Mouse (Mus musculus) limb, embryonic 12.5 days (tissue): Measurements from ENCODE around the gene Lipa. TPM values are rescaled to one million over a fixed set of nuclear protein-coding genes. Genes with fewer than 3 reads are reported as not detected.

Source experiments
- ATAC-seq: fragments of 200-750 bp; cut with Nextera tagmentation; 2 replicates; pipeline ENCODE4 v1.8.0; 2017; ENCODE audit warnings: low read depth, moderate TSS enrichment; ENCODE audit not compliant: insufficient number of reproducible peaks, insufficient read depth, low FRiP score, low TSS enrichment
- H3K27ac ChIP-seq: fragments of 300-500 bp; sonication (generic); 2 replicates; pipeline ENCODE4 v1.5.1; 2016; ENCODE audit warnings: mild to moderate bottlenecking, moderate library complexity
- H3K27me3 ChIP-seq: fragments of 300-500 bp; sonication (generic); 2 replicates; pipeline ENCODE4 v1.6.1; 2016; ENCODE audit warnings: mild to moderate bottlenecking, moderate library complexity
- H3K36me3 ChIP-seq: fragments of 300-500 bp; sonication (generic); 2 replicates; pipeline ENCODE4 v1.6.1; 2016; ENCODE audit warnings: mild to moderate bottlenecking, moderate library complexity
- H3K4me1 ChIP-seq: fragments of 300-500 bp; sonication (generic); replicated peaks from 2 replicates; pipeline ENCODE4 v1.6.1; 2016
- H3K4me2 ChIP-seq: fragments of 300-500 bp; sonication (generic); 2 replicates; pipeline ENCODE4 v1.6.1; 2016; ENCODE audit warnings: mild to moderate bottlenecking, moderate library complexity
- H3K4me3 ChIP-seq: fragments of 300-500 bp; sonication (generic); replicated peaks from 2 replicates; pipeline ENCODE4 v1.5.1; 2016; ENCODE audit warnings: mild to moderate bottlenecking
- H3K9ac ChIP-seq: fragments of 300-500 bp; sonication (generic); replicated peaks from 2 replicates; pipeline ENCODE4 v1.6.1; 2016; ENCODE audit warnings: mild to moderate bottlenecking, moderate library complexity
- H3K9me3 ChIP-seq: fragments of 300-500 bp; sonication (generic); 2 replicates; pipeline ENCODE4 v1.6.1; 2016; ENCODE audit warnings: mild to moderate bottlenecking, moderate library complexity
- WGBS: fragments of 180-500 bp; shearing (Covaris S2); methylation state at CpG from one replicate; pipeline ENCODE4 v1.1.7; 2016; 5-methylcytosine and 5-hydroxymethylcytosine counted together
- polyA plus RNA-seq: library from polyadenylated mRNA; unstranded; fragments of >200 nt; fragmentation: Nextera tagmentation; extraction: Ambion mirVana; gene quantifications from 2 replicates; pipeline ENCODE4 v1.2.1, GENCODE M21; 2016

Lipa gene
- polyA plus RNA-seq, result 25.9 and 27.9 TPM in 2 replicates

- Histone ChIP-seq H3K27ac (peak within 1 kb of the TSS; percentile 53; the same call in 1 of the 2 replicates), H3K4me3 (peak within 1 kb of the TSS; percentile 69), H3K27me3 (no peaks in the 10 kb centered on the region), H3K9me3 (no peaks in the 10 kb centered on the region), H3K36me3 (0 out of 2 replicates have a peak, but pooled peaks cover under 1% of the 10 kb centered on the region), H3K4me1 (peaks cover 20% of the 10 kb centered on the region), H3K4me2 (peak within 1 kb of the TSS; percentile 79), H3K9ac (peak within 1 kb of the TSS; percentile 72)
- peak; percentile 100 for ATAC-seq
- 1% methylated on average over 29 of the region's 29 CpGs for WGBS
These were observed at the start of gene Lipa for GRCm38 (mm10) chr19:34526941-34527682. Gene Lipa, minus strand, starts transcription at chr19:34527474.

GRCm38 (mm10) chr19:34573650-34574049, 46.4 kb upstream of the Lipa start:
- H3K9ac ChIP-seq, result no peak overlapping the region
- WGBS, result 92% methylated on average over 5 of the region's 5 CpGs
- H3K27ac ChIP-seq, result no peak overlapping the region
- no peaks in the 10 kb centered on the region for H3K9me3 ChIP-seq
- ATAC-seq, result no peak
- no peak overlapping the region for H3K4me3 ChIP-seq
- H3K27me3 ChIP-seq, result no peaks in the 10 kb centered on the region
- H3K4me2 ChIP-seq, result no peak overlapping the region
- H3K36me3 ChIP-seq, result peaks cover 5% of the 10 kb centered on the region; the same call in 1 of the 2 replicates
- H3K4me1 ChIP-seq, result peaks cover 16% of the 10 kb centered on the region; the same call in 1 of the 2 replicates

GRCm38 (mm10) chr19:34571080-34571479, 43.8 kb upstream of the Lipa start:
- 87% methylated on average over 1 of the region's 1 CpGs for WGBS
- no peak for ATAC-seq
- peaks cover 16% of the 10 kb centered on the region; the same call in 1 of the 2 replicates for H3K4me1 ChIP-seq

GRCm38 (mm10) chr19:34569896-34570476, 42.7 kb upstream of the Lipa start:
- H3K4me2 ChIP-seq, result no peak overlapping the region
- no peaks in the 10 kb centered on the region for H3K27me3 ChIP-seq
- no peak overlapping the region for H3K4me3 ChIP-seq
- peaks cover 5% of the 10 kb centered on the region; the same call in 1 of the 2 replicates for H3K36me3 ChIP-seq
- H3K4me1 ChIP-seq, result peaks cover 16% of the 10 kb centered on the region; the same call in 1 of the 2 replicates
- H3K27ac ChIP-seq, result peak overlapping the region; percentile 1; the same call in 1 of the 2 replicates
- 55% methylated on average over 4 of the region's 4 CpGs for WGBS
- no peak overlapping the region for H3K9ac ChIP-seq
- H3K9me3 ChIP-seq, result no peaks in the 10 kb centered on the region
- no peak; the same call in 1 of the 2 replicates for ATAC-seq

More at GRCm38 (mm10) chr19:34571080-34571479, 43.8 kb upstream of the Lipa start:
- Histone ChIP-seq H3K9me3 (no peaks in the 10 kb centered on the region), H3K4me3 (no peak overlapping the region), H3K4me2 (no peak overlapping the region), H3K36me3 (peaks cover 5% of the 10 kb centered on the region; the same call in 1 of the 2 replicates), H3K27ac (no peak overlapping the region), H3K9ac (no peak overlapping the region), H3K27me3 (no peaks in the 10 kb centered on the region)

GRCm38 (mm10) chr19:34568988-34569895, 42.0 kb upstream of the Lipa start:
- peak overlapping the region; percentile 1; the same call in 1 of the 2 replicates for H3K27ac ChIP-seq
- H3K9me3 ChIP-seq, result no peaks in the 10 kb centered on the region
- no peak overlapping the region for H3K4me3 ChIP-seq
- no peak for ATAC-seq
- H3K9ac ChIP-seq, result no peak overlapping the region
- WGBS, result 47% methylated on average over 7 of the region's 7 CpGs
- H3K4me1 ChIP-seq, result peaks cover 16% of the 10 kb centered on the region; the same call in 1 of the 2 replicates
- H3K4me2 ChIP-seq, result no peak overlapping the region
- peaks cover 5% of the 10 kb centered on the region; the same call in 1 of the 2 replicates for H3K36me3 ChIP-seq
- H3K27me3 ChIP-seq, result no peaks in the 10 kb centered on the region

GRCm38 (mm10) chr19:34566178-34566784, 39.0 kb upstream of the Lipa start:
- 92% methylated on average over 1 of the region's 1 CpGs for WGBS
- Histone ChIP-seq H3K4me2 (no peak overlapping the region), H3K36me3 (no peaks in the 10 kb centered on the region), H3K4me3 (no peak overlapping the region), H3K9me3 (no peaks in the 10 kb centered on the region), H3K4me1 (peaks cover 16% of the 10 kb centered on the region; the same call in 1 of the 2 replicates), H3K27me3 (no peaks in the 10 kb centered on the region), H3K27ac (no peak overlapping the region), H3K9ac (no peak overlapping the region)
- no peak for ATAC-seq

- H3K27ac ChIP-seq, result no peak overlapping the region
- no peaks in the 10 kb centered on the region for H3K4me1 ChIP-seq
- no peaks in the 10 kb centered on the region for H3K9me3 ChIP-seq
- H3K36me3 ChIP-seq, result no peaks in the 10 kb centered on the region
- H3K9ac ChIP-seq, result no peak overlapping the region
- no peak overlapping the region for H3K4me3 ChIP-seq
- H3K27me3 ChIP-seq, result no peaks in the 10 kb centered on the region
- no peak overlapping the region for H3K4me2 ChIP-seq
- no peak for ATAC-seq
These were observed 35.3 kb upstream of the Lipa start for GRCm38 (mm10) chr19:34562556-34562955.

DNA sequence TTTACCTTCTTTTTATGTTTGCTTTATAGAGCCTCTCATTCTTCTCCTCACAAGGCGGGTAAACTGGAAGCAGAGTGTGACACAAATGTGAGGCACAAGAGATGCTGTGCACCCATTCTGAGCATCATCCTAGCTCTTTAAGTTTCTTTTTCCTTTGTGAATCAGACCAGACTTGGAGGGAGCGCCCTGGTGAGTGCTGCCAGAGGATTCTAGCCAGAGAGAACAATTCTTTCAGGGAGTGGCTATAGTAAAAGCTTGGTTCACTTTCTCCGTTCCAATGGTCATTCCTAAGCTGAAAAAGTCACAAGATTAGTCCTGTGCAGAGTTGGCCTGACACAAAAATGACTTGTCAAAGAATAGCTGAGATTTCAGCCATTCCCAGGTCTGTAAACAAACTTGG, 29.3 kb upstream of the Lipa start:
- Histone ChIP-seq H3K36me3 (no peaks in the 10 kb centered on the region), H3K27me3 (no peaks in the 10 kb centered on the region), H3K4me2 (no peak overlapping the region), H3K4me1 (peaks cover 14% of the 10 kb centered on the region), H3K4me3 (no peak overlapping the region), H3K27ac (no peak overlapping the region), H3K9ac (no peak overlapping the region), H3K9me3 (no peaks in the 10 kb centered on the region)
- 85% methylated on average over 3 of the region's 3 CpGs for WGBS
- no peak for ATAC-seq

DNA sequence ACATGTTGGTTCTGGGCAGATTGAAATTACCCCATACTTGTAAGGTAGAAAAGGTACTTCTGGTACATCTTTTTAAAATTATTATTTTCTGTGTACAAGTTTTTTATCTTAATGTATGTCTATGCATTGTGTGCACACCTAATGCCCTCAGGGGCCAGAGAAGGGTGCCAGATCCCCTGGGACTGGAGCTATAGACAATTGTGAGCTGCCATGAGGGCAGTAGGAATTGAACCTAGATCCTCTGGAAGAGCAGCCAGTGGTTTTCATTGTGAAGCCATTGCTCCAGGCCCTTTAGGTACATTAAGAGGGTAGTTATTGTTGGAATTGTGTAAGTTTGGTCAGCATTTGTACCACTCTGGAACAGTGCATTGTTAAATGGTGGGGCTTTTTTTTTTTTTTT, 26.8 kb upstream of the Lipa start:
- H3K9ac ChIP-seq, result no peak overlapping the region
- no peak for ATAC-seq
- H3K36me3 ChIP-seq, result no peaks in the 10 kb centered on the region
- no peaks in the 10 kb centered on the region for H3K9me3 ChIP-seq
- no peaks in the 10 kb centered on the region; the same call in 1 of the 2 replicates for H3K27me3 ChIP-seq
- no peak overlapping the region for H3K4me2 ChIP-seq
- peaks cover 14% of the 10 kb centered on the region for H3K4me1 ChIP-seq
- H3K4me3 ChIP-seq, result no peak overlapping the region
- no peak overlapping the region for H3K27ac ChIP-seq

- WGBS, result 58% methylated on average over 3 of the region's 3 CpGs
- Histone ChIP-seq H3K9ac (no peak overlapping the region), H3K27me3 (no peaks in the 10 kb centered on the region; the same call in 1 of the 2 replicates), H3K9me3 (no peaks in the 10 kb centered on the region), H3K4me3 (no peak overlapping the region), H3K4me1 (peaks cover 14% of the 10 kb centered on the region), H3K36me3 (no peaks in the 10 kb centered on the region), H3K27ac (peak overlapping the region; percentile 13; the same call in 1 of the 2 replicates), H3K4me2 (peak overlapping the region; percentile 8; the same call in 1 of the 2 replicates)
- no peak for ATAC-seq
These were observed 26.2 kb upstream of the Lipa start for GRCm38 (mm10) chr19:34553522-34553921.
